Mouse (Mus musculus) heart, embryonic 16.5 days (tissue): ENCODE results near the gene Olfr447. TPM values are rescaled to one million over a fixed set of nuclear protein-coding genes. Genes with fewer than 3 reads are reported as not detected.

Experiments used
- polyA plus RNA-seq: library from polyadenylated mRNA; unstranded; fragments of >200 nt; fragmentation: Nextera tagmentation; extraction: Ambion mirVana; gene quantifications from 2 replicates; pipeline ENCODE4 v1.2.1, GENCODE M21; 2015

Olfr447 gene
- polyA plus RNA-seq, 1 experiment from 2014 or later = not detected

Other genes with a start within 250 kb of the Olfr447 start
- gene Tcaf1, start 198.8 kb upstream of the Olfr447 start, polyA plus RNA-seq = 39.1 and 45.1 TPM in 2 replicates
- not detected in 2 replicates for gene Olfr453, start 169.5 kb upstream of the Olfr447 start, polyA plus RNA-seq
- not detected in 2 replicates for gene Olfr38, start 152.5 kb upstream of the Olfr447 start, polyA plus RNA-seq
- gene Olfr452, start 123.8 kb upstream of the Olfr447 start, polyA plus RNA-seq = not detected in 2 replicates
- not detected in 2 replicates for gene Olfr450, start 96.9 kb upstream of the Olfr447 start, polyA plus RNA-seq
- not detected in 2 replicates for gene Olfr449, start 74.5 kb upstream of the Olfr447 start, polyA plus RNA-seq
- not detected in 2 replicates for gene Olfr448, start 18.4 kb upstream of the Olfr447 start, polyA plus RNA-seq
- gene Olfr446, start 12.5 kb downstream of the Olfr447 start, polyA plus RNA-seq = not detected in 2 replicates
- gene Olfr444, start 40.2 kb downstream of the Olfr447 start, polyA plus RNA-seq = not detected in 2 replicates
- not detected in 2 replicates for gene Olfr441, start 197.5 kb downstream of the Olfr447 start, polyA plus RNA-seq
- gene Olfr237-ps1, start 237.7 kb downstream of the Olfr447 start, polyA plus RNA-seq = not detected in 2 replicates